Mouse (Mus musculus) limb, embryonic 14.5 days (tissue): ENCODE results near the gene Snx29. TPM values are rescaled to one million over a fixed set of nuclear protein-coding genes. Genes with fewer than 3 reads are reported as not detected.
"Not testable (repeated sequence)": the region's sequence is repeated elsewhere in the genome, so short reads cannot be mapped to it uniquely, and the experiment has no call there.

Experiments used
- ATAC-seq: fragments of 200-750 bp; cut with Nextera tagmentation; 2 replicates; pipeline ENCODE4 v1.8.0; 2017; ENCODE audit warnings: low read depth, moderate number of reproducible peaks, moderate TSS enrichment; ENCODE audit not compliant: low FRiP score
- DNase-seq: peaks from one replicate; pipeline ENCODE4 v3.0.0-alpha.2; 2015; ENCODE audit warnings: low spot score
- H3K27ac ChIP-seq: fragments of 300-500 bp; sonication (generic); replicated peaks from 2 replicates; pipeline ENCODE4 v1.5.1; 2014; ENCODE audit warnings: low read depth, mild to moderate bottlenecking, low read length, moderate library complexity, mixed read lengths
- H3K27me3 ChIP-seq: fragments of 300-500 bp; sonication (generic); 2 replicates; pipeline ENCODE4 v1.6.1; 2014; ENCODE audit warnings: low read length, mixed read lengths; ENCODE audit not compliant: control insufficient read depth, insufficient read depth
- H3K36me3 ChIP-seq: fragments of 300-500 bp; sonication (generic); 2 replicates; pipeline ENCODE4 v1.6.1; 2014; ENCODE audit warnings: mild to moderate bottlenecking, low read length, moderate library complexity, mixed read lengths; ENCODE audit not compliant: control insufficient read depth, insufficient read depth
- H3K4me1 ChIP-seq: fragments of 300-500 bp; sonication (generic); 2 replicates; pipeline ENCODE4 v1.6.1; 2014; ENCODE audit warnings: antibody characterized with exemption, low read length, mixed read lengths; ENCODE audit not compliant: control insufficient read depth, insufficient read depth
- H3K4me2 ChIP-seq: fragments of 300-500 bp; sonication (generic); replicated peaks from 2 replicates; pipeline ENCODE4 v1.6.1; 2014; ENCODE audit warnings: low read depth, mild to moderate bottlenecking, low read length, moderate library complexity; ENCODE audit not compliant: severe bottlenecking
- H3K4me3 ChIP-seq: fragments of 300-500 bp; sonication (generic); replicated peaks from 2 replicates; pipeline ENCODE4 v1.5.1; 2014; ENCODE audit warnings: low read length
- H3K9ac ChIP-seq: fragments of 300-500 bp; sonication (generic); 2 replicates; pipeline ENCODE4 v1.6.1; 2014; ENCODE audit warnings: mild to moderate bottlenecking, low read depth, low read length, moderate library complexity; ENCODE audit not compliant: severe bottlenecking
- H3K9me3 ChIP-seq: fragments of 300-500 bp; sonication (generic); 2 replicates; pipeline ENCODE4 v1.6.1; 2016; ENCODE audit warnings: low read length; ENCODE audit not compliant: control insufficient read depth
- POLR2A ChIP-seq: fragments of 200-500 bp; IDR thresholded peaks from 2 replicates; pipeline ENCODE4 v1.8.0; 2012; ENCODE audit warnings: inconsistent platforms, mild to moderate bottlenecking, moderate library complexity, borderline replicate concordance; ENCODE audit not compliant: insufficient read depth, insufficient read length; ENCODE audit errors: extremely low read depth
- WGBS: fragments of 180-500 bp; shearing (Covaris S2); extraction: QIAGEN DNeasy Blood & Tissue Kit; methylation state at CpG from one replicate; pipeline ENCODE4 v1.1.7; 2014; 5-methylcytosine and 5-hydroxymethylcytosine counted together
- polyA plus RNA-seq, 2 experiments: library from polyadenylated mRNA; depleted of rRNA in 1 of 2; stranded (reverse) in 1 of 2; unstranded in 1 of 2; fragments of >200 nt; fragmentation: Nextera tagmentation in 1 of 2; extraction: Ambion mirVana in 1 of 2; gene quantifications; 2 replicates each; pipeline versions ENCODE4 v1.2.1 to v1.2.3; 2012 to 2014

The Snx29 gene
- polyA plus RNA-seq, 2 experiments: 4.9 to 9.3 TPM

- H3K4me2 ChIP-seq: no peak overlapping the region
- ATAC-seq (no peak), DNase-seq (no peak)
- no peak overlapping the region for H3K4me3 ChIP-seq
- no peaks in the 10 kb centered on the region for H3K27me3 ChIP-seq
- H3K36me3 ChIP-seq: no peaks in the 10 kb centered on the region
- TF ChIP-seq POLR2A: no peak
- no peak overlapping the region for H3K27ac ChIP-seq
- no peak overlapping the region for H3K9ac ChIP-seq
- no peaks in the 10 kb centered on the region for H3K4me1 ChIP-seq
- 50% methylated on average over 10 of the region's 10 CpGs for WGBS
- no peaks in the 10 kb centered on the region for H3K9me3 ChIP-seq
Measured at GRCm38 (mm10) chr16:11359919-11360318, 37.2 kb downstream of the Snx29 start.

- ATAC-seq, H3K27me3 ChIP-seq, DNase-seq, H3K27ac ChIP-seq, H3K4me2 ChIP-seq, H3K36me3 ChIP-seq, H3K4me1 ChIP-seq, H3K4me3 ChIP-seq, H3K9ac ChIP-seq, H3K9me3 ChIP-seq: not testable (repeated sequence)
- 95% methylated on average over 2 of the region's 2 CpGs for WGBS
Measured at GRCm38 (mm10) chr16:11360576-11360975, 37.9 kb downstream of the Snx29 start.

- DNase-seq (peak; percentile 22), ATAC-seq (no peak)
- 53% methylated on average over 5 of the region's 5 CpGs for WGBS
- H3K9me3 ChIP-seq: no peaks in the 10 kb centered on the region
- H3K9ac ChIP-seq: no peak overlapping the region
- no peak overlapping the region; the same call in 1 of the 2 replicates for H3K27ac ChIP-seq
- no peak overlapping the region for H3K4me3 ChIP-seq
- H3K4me2 ChIP-seq: no peak overlapping the region
- no peaks in the 10 kb centered on the region for H3K27me3 ChIP-seq
- H3K4me1 ChIP-seq: peaks cover 6% of the 10 kb centered on the region; the same call in 1 of the 2 replicates
- H3K36me3 ChIP-seq: no peaks in the 10 kb centered on the region
- TF ChIP-seq POLR2A: no peak
Measured at GRCm38 (mm10) chr16:11365626-11366025, 42.9 kb downstream of the Snx29 start.

GRCm38 (mm10) chr16:11366851-11367250, 44.1 kb downstream of the Snx29 start:
- 68% methylated on average over 1 of the region's 1 CpGs for WGBS
- ATAC-seq: no peak
- H3K4me2 ChIP-seq: no peak overlapping the region
- H3K27me3 ChIP-seq: no peaks in the 10 kb centered on the region
- H3K9ac ChIP-seq: no peak overlapping the region
- no peak overlapping the region for H3K4me3 ChIP-seq
- H3K36me3 ChIP-seq: 0 out of 2 replicates have a peak, but pooled peaks cover 2% of the 10 kb centered on the region
- H3K9me3 ChIP-seq: no peaks in the 10 kb centered on the region
- no peak for TF ChIP-seq POLR2A
- H3K27ac ChIP-seq: no peak overlapping the region
- DNase-seq: no peak
- H3K4me1 ChIP-seq: peaks cover 6% of the 10 kb centered on the region; the same call in 1 of the 2 replicates

GRCm38 (mm10) chr16:11368412-11368811, 45.7 kb downstream of the Snx29 start:
- Histone ChIP-seq H3K9me3 (no peaks in the 10 kb centered on the region), H3K27ac (no peak overlapping the region), H3K4me1 (peaks cover 6% of the 10 kb centered on the region; the same call in 1 of the 2 replicates), H3K27me3 (no peaks in the 10 kb centered on the region), H3K4me2 (no peak overlapping the region), H3K36me3 (0 out of 2 replicates have a peak, but pooled peaks cover 2% of the 10 kb centered on the region), H3K4me3 (no peak overlapping the region), H3K9ac (no peak overlapping the region)
- DNase-seq: no peak
- no peak for TF ChIP-seq POLR2A
- WGBS: 80% methylated on average over 3 of the region's 3 CpGs
- ATAC-seq: no peak

- no peak for TF ChIP-seq POLR2A
- Histone ChIP-seq H3K27ac (no peak overlapping the region), H3K36me3 (0 out of 2 replicates have a peak, but pooled peaks cover 2% of the 10 kb centered on the region), H3K4me3 (no peak overlapping the region), H3K9me3 (no peaks in the 10 kb centered on the region), H3K4me1 (peaks cover 6% of the 10 kb centered on the region; the same call in 1 of the 2 replicates), H3K9ac (no peak overlapping the region), H3K4me2 (no peak overlapping the region), H3K27me3 (no peaks in the 10 kb centered on the region)
- no peak for DNase-seq
- WGBS: 74% methylated on average over 4 of the region's 4 CpGs
- no peak for ATAC-seq
Measured at GRCm38 (mm10) chr16:11369162-11369561, 46.5 kb downstream of the Snx29 start.
